Mouse (Mus musculus) liver, embryonic 16.5 days (tissue): ENCODE measurements at regions not wholly inside any gene's neighbourhood (a gene's known extent, or its start where the extent isn't known, plus 50 kb on each side); places are given as distances from the start of the nearest gene placed in this dataset.

Experiments
- ATAC-seq: fragments of 200-750 bp; cut with Nextera tagmentation; 2 replicates; pipeline ENCODE4 v1.8.0; 2017; ENCODE audit warnings: low read depth, mild to moderate bottlenecking, moderate number of reproducible peaks, moderate library complexity
- H3K27ac ChIP-seq: fragments of 300-500 bp; sonication (generic); 2 replicates; pipeline ENCODE4 v1.5.1; 2014; ENCODE audit warnings: mild to moderate bottlenecking, low read length
- H3K27me3 ChIP-seq: fragments of 300-500 bp; sonication (generic); 2 replicates; pipeline ENCODE4 v1.6.1; 2014; ENCODE audit warnings: low read depth, low read length, mixed read lengths; ENCODE audit not compliant: control insufficient read depth, insufficient read depth
- H3K36me3 ChIP-seq: fragments of 300-500 bp; sonication (generic); 2 replicates; pipeline ENCODE4 v1.6.1; 2014; ENCODE audit warnings: mild to moderate bottlenecking; ENCODE audit not compliant: control insufficient read depth, insufficient read depth
- H3K4me1 ChIP-seq: fragments of 300-500 bp; sonication (generic); 2 replicates; pipeline ENCODE4 v1.6.1; 2014; ENCODE audit warnings: low read depth, low read length, mixed read lengths; ENCODE audit not compliant: control insufficient read depth
- H3K4me2 ChIP-seq: fragments of 300-500 bp; sonication (generic); 2 replicates; pipeline ENCODE4 v1.6.1; 2014; ENCODE audit warnings: low read depth, low read length, mixed read lengths
- H3K4me3 ChIP-seq: fragments of 300-500 bp; sonication (generic); 2 replicates; pipeline ENCODE4 v1.5.1; 2014; ENCODE audit warnings: low read depth, mild to moderate bottlenecking, low read length
- H3K9ac ChIP-seq: fragments of 300-500 bp; sonication (generic); 2 replicates; pipeline ENCODE4 v1.6.1; 2014; ENCODE audit warnings: low read depth, low read length
- H3K9me3 ChIP-seq: fragments of 300-500 bp; sonication (generic); replicated peaks from 2 replicates; pipeline ENCODE4 v1.6.1; 2016; ENCODE audit warnings: low read length; ENCODE audit not compliant: control insufficient read depth
- WGBS: fragments of 180-500 bp; shearing (Covaris S2); extraction: QIAGEN DNeasy Blood & Tissue Kit; methylation state at CpG from one replicate; pipeline ENCODE4 v1.1.7; 2014; ENCODE audit not compliant: insufficient replicate concordance; 5-methylcytosine and 5-hydroxymethylcytosine counted together

DNA sequence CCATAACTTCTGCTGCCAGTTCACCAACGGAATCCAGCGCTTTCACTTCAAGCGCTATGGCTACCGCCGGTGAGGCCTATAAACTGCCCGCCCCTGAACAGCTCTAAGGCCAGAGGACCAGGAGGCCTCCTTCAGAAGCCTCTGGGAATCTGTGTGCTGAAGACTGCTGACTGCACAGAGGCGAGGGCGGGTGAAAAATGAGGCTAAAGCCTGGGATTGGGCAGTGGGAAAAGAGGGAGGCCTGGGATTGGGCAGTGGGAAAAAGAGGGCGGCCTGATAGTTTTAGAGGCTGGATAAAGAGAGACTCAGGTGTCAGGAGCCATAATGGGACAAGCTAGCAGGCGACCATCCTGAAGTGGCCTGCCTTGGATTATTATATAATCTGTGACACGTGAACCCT, 80.8 kb downstream of the Plekhb2 start:
- 74% methylated on average over 11 of the region's 11 CpGs for WGBS
- H3K4me3 ChIP-seq = no peak overlapping the region
- H3K36me3 ChIP-seq = no peaks in the 10 kb centered on the region
- H3K4me2 ChIP-seq = no peak overlapping the region
- no peak overlapping the region for H3K27ac ChIP-seq
- H3K9ac ChIP-seq = no peak overlapping the region
- 0 out of 2 replicates have a peak, but pooled peaks cover 2% of the 10 kb centered on the region for H3K9me3 ChIP-seq
- no peak for ATAC-seq
- H3K4me1 ChIP-seq = no peaks in the 10 kb centered on the region
- no peaks in the 10 kb centered on the region for H3K27me3 ChIP-seq

GRCm38 (mm10) chr1:34943196-34943595, 93.4 kb downstream of the Plekhb2 start:
- no peaks in the 10 kb centered on the region for H3K27me3 ChIP-seq
- no peak for ATAC-seq
- 53% methylated on average over 1 of the region's 1 CpGs for WGBS
- no peak overlapping the region for H3K9ac ChIP-seq
- no peak overlapping the region for H3K4me3 ChIP-seq
- no peaks in the 10 kb centered on the region for H3K36me3 ChIP-seq
- H3K27ac ChIP-seq = no peak overlapping the region
- H3K4me2 ChIP-seq = no peak overlapping the region
- H3K4me1 ChIP-seq = no peaks in the 10 kb centered on the region
- no peaks in the 10 kb centered on the region for H3K9me3 ChIP-seq

DNA sequence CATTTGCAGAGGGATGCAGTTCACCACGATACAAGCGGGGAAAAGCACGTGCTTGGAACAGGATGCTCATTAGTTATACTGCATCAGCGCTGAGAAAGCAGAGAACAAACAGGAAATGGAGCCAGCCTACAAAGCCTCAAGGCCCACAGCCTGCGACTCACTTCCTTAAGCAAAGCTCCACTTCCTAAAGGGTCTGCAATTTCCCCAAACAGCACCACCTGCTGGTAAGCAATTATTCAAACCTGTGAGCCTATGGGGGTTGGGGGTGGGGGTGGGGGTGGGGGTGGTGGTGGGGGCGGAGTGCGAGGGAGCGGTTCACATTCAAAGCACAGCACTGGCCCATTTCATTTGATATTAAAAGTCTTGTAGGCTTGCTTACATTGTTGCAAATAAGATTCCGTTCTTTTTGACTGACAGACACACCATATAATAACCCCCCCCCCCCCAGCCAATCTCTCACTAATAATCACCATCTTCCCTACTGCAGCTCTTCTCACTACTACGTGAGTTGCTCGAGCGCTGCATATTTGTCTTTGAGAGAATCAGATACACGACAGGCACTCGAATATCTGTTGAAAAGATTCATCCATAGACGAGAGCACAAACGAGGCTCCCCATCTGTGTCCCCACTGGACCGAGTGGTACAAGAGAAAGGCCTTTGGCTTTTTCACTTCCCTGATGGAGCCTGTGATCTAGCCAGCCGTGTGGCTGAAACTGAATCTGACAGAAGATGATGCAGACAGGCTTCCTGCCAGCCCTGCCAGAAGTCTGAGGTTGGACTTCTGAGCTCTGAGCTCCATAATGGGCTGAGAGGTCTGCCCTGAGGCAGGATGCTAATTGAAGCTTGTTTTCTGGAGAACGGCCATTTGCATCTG, 112.1 kb downstream of the Plekhb2 start:
- H3K9me3 ChIP-seq = no peaks in the 10 kb centered on the region
- no peak for ATAC-seq
- 55% methylated on average over 19 of the region's 19 CpGs for WGBS
- no peak overlapping the region for H3K4me2 ChIP-seq
- no peaks in the 10 kb centered on the region for H3K27me3 ChIP-seq
- no peaks in the 10 kb centered on the region for H3K4me1 ChIP-seq
- no peaks in the 10 kb centered on the region for H3K36me3 ChIP-seq
- no peak overlapping the region for H3K27ac ChIP-seq
- H3K4me3 ChIP-seq = no peak overlapping the region
- no peak overlapping the region for H3K9ac ChIP-seq

DNA sequence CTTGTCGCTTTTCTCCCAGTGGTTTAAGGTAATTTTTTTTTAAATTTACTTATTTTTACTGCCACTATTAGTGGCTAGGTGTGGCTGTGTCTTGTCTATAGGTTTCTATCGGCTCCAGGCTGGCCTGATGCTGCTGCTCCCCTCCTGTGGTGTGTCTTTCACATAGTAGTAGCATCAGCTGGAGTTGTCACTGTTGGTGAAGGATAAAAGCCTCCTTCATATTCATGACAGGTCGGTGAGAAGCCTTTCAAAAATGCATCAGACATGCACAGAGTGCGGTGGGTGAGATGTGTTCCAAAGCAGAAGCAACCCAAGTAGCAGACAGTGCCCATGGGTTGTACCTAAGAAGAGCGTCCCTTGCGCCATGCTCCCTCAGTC, 112.7 kb downstream of the Plekhb2 start:
- H3K27ac ChIP-seq = no peak overlapping the region
- no peaks in the 10 kb centered on the region for H3K4me1 ChIP-seq
- no peak for ATAC-seq
- no peak overlapping the region for H3K9ac ChIP-seq
- H3K36me3 ChIP-seq = no peaks in the 10 kb centered on the region
- WGBS = 55% methylated on average over 6 of the region's 6 CpGs
- H3K4me3 ChIP-seq = no peak overlapping the region
- no peaks in the 10 kb centered on the region for H3K27me3 ChIP-seq
- no peak overlapping the region for H3K4me2 ChIP-seq
- H3K9me3 ChIP-seq = no peaks in the 10 kb centered on the region

GRCm38 (mm10) chr1:34974801-34975200, 125.0 kb downstream of the Plekhb2 start:
- H3K4me2 ChIP-seq = no peak overlapping the region
- ATAC-seq = no peak
- no peaks in the 10 kb centered on the region for H3K36me3 ChIP-seq
- no peak overlapping the region for H3K27ac ChIP-seq
- 70% methylated on average over 6 of the region's 6 CpGs for WGBS
- H3K27me3 ChIP-seq = no peaks in the 10 kb centered on the region
- H3K4me1 ChIP-seq = no peaks in the 10 kb centered on the region
- no peaks in the 10 kb centered on the region; the same call in 1 of the 2 replicates for H3K9me3 ChIP-seq
- no peak overlapping the region for H3K9ac ChIP-seq
- no peak overlapping the region for H3K4me3 ChIP-seq

GRCm38 (mm10) chr1:34978156-34978555, 128.4 kb downstream of the Plekhb2 start:
- Histone ChIP-seq H3K9me3 (no peaks in the 10 kb centered on the region; the same call in 1 of the 2 replicates), H3K27me3 (no peaks in the 10 kb centered on the region), H3K9ac (no peak overlapping the region), H3K4me3 (no peak overlapping the region), H3K4me1 (no peaks in the 10 kb centered on the region), H3K27ac (no peak overlapping the region), H3K36me3 (no peaks in the 10 kb centered on the region), H3K4me2 (no peak overlapping the region)
- 67% methylated on average over 10 of the region's 10 CpGs for WGBS
- ATAC-seq = no peak

DNA sequence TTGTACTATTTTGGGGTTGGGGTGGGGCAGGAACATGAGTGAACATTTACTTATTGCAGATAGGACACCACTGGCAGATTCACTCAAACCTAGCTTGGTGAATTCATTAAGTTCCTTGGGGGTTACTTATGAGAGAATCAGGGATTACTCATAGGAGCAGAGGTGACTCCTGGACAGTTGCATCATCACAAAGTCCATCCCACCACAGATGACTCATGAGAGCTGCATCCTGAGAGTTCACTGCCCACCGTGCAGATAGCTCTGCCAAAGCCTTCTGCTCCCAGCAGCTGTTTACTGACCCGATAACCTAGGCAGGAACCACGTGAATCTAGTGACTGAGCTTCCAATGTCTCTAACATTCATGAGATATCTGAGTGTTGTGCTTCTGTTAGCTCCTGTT, 129.6 kb downstream of the Plekhb2 start:
- Histone ChIP-seq H3K27me3 (no peaks in the 10 kb centered on the region), H3K4me3 (no peak overlapping the region), H3K4me2 (no peak overlapping the region), H3K27ac (no peak overlapping the region), H3K36me3 (no peaks in the 10 kb centered on the region), H3K9ac (no peak overlapping the region), H3K9me3 (no peaks in the 10 kb centered on the region; the same call in 1 of the 2 replicates), H3K4me1 (no peaks in the 10 kb centered on the region)
- ATAC-seq = no peak
- WGBS = 50% methylated on average over 3 of the region's 3 CpGs

DNA sequence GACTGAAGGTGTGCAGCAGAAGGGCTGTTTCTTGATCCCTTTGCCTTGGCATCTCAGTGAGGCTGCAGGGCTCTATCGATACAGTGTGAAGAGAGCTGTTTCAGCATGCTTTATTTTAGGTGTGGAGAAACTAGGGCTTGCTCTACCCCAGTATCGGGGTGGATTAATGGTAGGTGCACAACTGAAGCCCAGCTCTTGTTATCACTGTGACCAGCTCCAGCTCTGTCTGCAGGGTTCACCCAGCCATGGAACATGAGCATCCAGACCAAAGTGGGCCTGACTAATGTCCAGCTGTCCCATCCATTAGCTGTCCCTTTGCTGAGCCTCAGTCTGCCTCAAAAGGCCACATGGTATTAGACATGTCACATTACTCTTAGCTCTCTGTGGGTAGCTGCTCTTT, 132.2 kb downstream of the Plekhb2 start:
- Histone ChIP-seq H3K4me1 (no peaks in the 10 kb centered on the region), H3K27ac (no peak overlapping the region), H3K9ac (no peak overlapping the region), H3K27me3 (no peaks in the 10 kb centered on the region), H3K9me3 (no peaks in the 10 kb centered on the region; the same call in 1 of the 2 replicates), H3K4me2 (no peak overlapping the region), H3K4me3 (no peak overlapping the region), H3K36me3 (no peaks in the 10 kb centered on the region)
- 64% methylated on average over 2 of the region's 2 CpGs for WGBS
- ATAC-seq = no peak

DNA sequence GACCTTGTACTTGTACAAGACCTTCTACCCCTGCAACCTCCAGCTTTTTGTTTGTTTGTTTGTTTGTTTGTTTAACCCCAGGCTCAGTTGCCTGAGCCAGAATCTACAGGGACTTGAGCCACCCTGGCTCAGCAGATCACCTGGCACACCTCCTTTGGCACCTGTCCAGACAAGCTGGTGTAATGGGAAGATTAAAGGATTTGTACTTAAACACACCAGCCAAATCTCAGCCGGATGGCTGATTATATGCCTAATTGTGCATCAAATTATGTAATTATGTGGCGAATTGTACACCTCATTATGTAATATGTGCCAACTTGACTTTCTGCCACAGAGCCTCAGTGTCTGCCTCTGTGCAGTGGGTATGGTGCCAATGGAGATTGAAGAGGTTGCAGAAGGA, 133.2 kb downstream of the Plekhb2 start:
- Histone ChIP-seq H3K36me3 (no peaks in the 10 kb centered on the region), H3K9ac (no peak overlapping the region), H3K4me1 (no peaks in the 10 kb centered on the region), H3K4me2 (no peak overlapping the region), H3K27ac (no peak overlapping the region), H3K4me3 (no peak overlapping the region), H3K9me3 (no peaks in the 10 kb centered on the region; the same call in 1 of the 2 replicates), H3K27me3 (no peaks in the 10 kb centered on the region)
- 66% methylated on average over 2 of the region's 2 CpGs for WGBS
- ATAC-seq = no peak
